In genomic region chr6:127034760-127035159, GRCm38 (mm10) we compare ENCODE assay signal across 7 mouse cellular contexts. TPM values are rescaled to one million over a fixed set of nuclear protein-coding genes. Genes with fewer than 3 reads are reported as not detected.
DNase-seq lines count a peak whose midpoint lies in the region; ATAC-seq and TF ChIP-seq lines count a peak whose summit lies in the region.

No protein-coding gene starts in this region.

- peak; percentile 39 for DNase-seq in 3T3-L1 (ENCODE audit: low read depth, low spot score)
- DNase-seq in A20 (ENCODE audit: low read depth, low spot score) = peak; percentile 71
- DNase-seq in hindbrain, embryonic 11.5 days (ENCODE audit: low spot score) = peak; percentile 64
- DNase-seq in lung, postnatal 0 days (ENCODE audit: low spot score) = peak; percentile 80
- no peak for DNase-seq in spleen, adult 18-20 months

- H3K27ac ChIP-seq in cortical plate, adult 2 months (ENCODE audit: insufficient read depth, low read length) = no peak overlapping the region
- H3K27ac ChIP-seq in hindbrain, embryonic 11.5 days (ENCODE audit: low read depth, low read length) = no peak overlapping the region
- H3K27ac ChIP-seq in lung, postnatal 0 days (ENCODE audit: low read length) = no peak overlapping the region
- H3K27ac ChIP-seq in stomach, embryonic 16.5 days (ENCODE audit: low read length) = no peak overlapping the region

- ATAC-seq in hindbrain, embryonic 11.5 days (ENCODE audit: low FRiP score) = no peak
- peak; percentile 68 for ATAC-seq in lung, postnatal 0 days
- peak; percentile 60; the same call in 1 of the 2 replicates for ATAC-seq in stomach, embryonic 16.5 days (ENCODE audit: insufficient read depth, low FRiP score)

- no peak for TF ChIP-seq POLR2A in cortical plate, adult 2 months (IDR thresholded peaks at IDR 0.05; ENCODE audit: extremely low read depth, insufficient read depth, low read length)

- no peaks in the 10 kb centered on the region for H3K36me3 ChIP-seq in hindbrain, embryonic 11.5 days (ENCODE audit: control insufficient read depth, insufficient read depth, low read length)
- no peaks in the 10 kb centered on the region for H3K36me3 ChIP-seq in lung, postnatal 0 days (ENCODE audit: insufficient read depth, low read length)
- no peaks in the 10 kb centered on the region for H3K36me3 ChIP-seq in stomach, embryonic 16.5 days (ENCODE audit: control insufficient read depth, insufficient read depth, low read length)

- 45% methylated on average over 10 of the region's 10 CpGs for WGBS in hindbrain, embryonic 11.5 days
- 17% methylated on average over 10 of the region's 10 CpGs for WGBS in lung, postnatal 0 days
- WGBS in stomach, embryonic 16.5 days = 12% methylated on average over 10 of the region's 10 CpGs

- TF ChIP-seq EP300 in lung, postnatal 0 days (IDR thresholded peaks at IDR 0.05) = no peak

- H3K9ac ChIP-seq in hindbrain, embryonic 11.5 days (ENCODE audit: low read depth, low read length) = peak overlapping the region; percentile 20; the same call in 1 of the 2 replicates
- H3K9ac ChIP-seq in lung, postnatal 0 days (replicated peaks; ENCODE audit: low read depth) = no peak overlapping the region
- H3K9ac ChIP-seq in stomach, embryonic 16.5 days (ENCODE audit: low read length) = peak overlapping the region; percentile 60

- TF ChIP-seq CTCF in cortical plate, adult 2 months (IDR thresholded peaks at IDR 0.05; ENCODE audit: extremely low read depth, insufficient read depth, low read length) = peak; percentile 52
- peak; percentile 83 for TF ChIP-seq CTCF in lung, postnatal 0 days (IDR thresholded peaks at IDR 0.05)

- no peaks in the 10 kb centered on the region for H3K9me3 ChIP-seq in hindbrain, embryonic 11.5 days (ENCODE audit: control insufficient read depth, low read length)
- H3K9me3 ChIP-seq in lung, postnatal 0 days (ENCODE audit: low read length) = no peaks in the 10 kb centered on the region
- H3K9me3 ChIP-seq in stomach, embryonic 16.5 days (replicated peaks; ENCODE audit: control insufficient read depth, low read length) = no peaks in the 10 kb centered on the region

- H3K4me2 ChIP-seq in hindbrain, embryonic 11.5 days (replicated peaks; ENCODE audit: low read depth, low read length) = no peak overlapping the region
- H3K4me2 ChIP-seq in lung, postnatal 0 days (replicated peaks; ENCODE audit: low read depth, low read length) = peak overlapping the region; percentile 44
- peak overlapping the region; percentile 57 for H3K4me2 ChIP-seq in stomach, embryonic 16.5 days (ENCODE audit: low read depth, low read length)

- no peaks in the 10 kb centered on the region for H3K27me3 ChIP-seq in hindbrain, embryonic 11.5 days (ENCODE audit: control insufficient read depth, insufficient read depth, low read length)
- no peaks in the 10 kb centered on the region for H3K27me3 ChIP-seq in lung, postnatal 0 days (replicated peaks; ENCODE audit: insufficient read depth, low read length)
- H3K27me3 ChIP-seq in stomach, embryonic 16.5 days (ENCODE audit: control insufficient read depth, insufficient read depth, low read length) = no peaks in the 10 kb centered on the region; the same call in 1 of the 2 replicates

- no peaks in the 10 kb centered on the region for H3K4me1 ChIP-seq in cortical plate, adult 2 months (ENCODE audit: control insufficient read depth, insufficient read depth, low read length)
- no peaks in the 10 kb centered on the region for H3K4me1 ChIP-seq in hindbrain, embryonic 11.5 days (replicated peaks; ENCODE audit: control insufficient read depth, insufficient read depth, low read length)
- no peaks in the 10 kb centered on the region for H3K4me1 ChIP-seq in lung, postnatal 0 days (ENCODE audit: insufficient read depth, low read depth, low read length)
- H3K4me1 ChIP-seq in stomach, embryonic 16.5 days (ENCODE audit: control insufficient read depth, insufficient read depth, low read length) = peaks cover 5% of the 10 kb centered on the region; the same call in 1 of the 2 replicates

- H3K4me3 ChIP-seq in cortical plate, adult 2 months (ENCODE audit: insufficient read depth, low read length) = no peak overlapping the region
- H3K4me3 ChIP-seq in hindbrain, embryonic 11.5 days (ENCODE audit: low read depth, low read length) = no peak overlapping the region
- H3K4me3 ChIP-seq in lung, postnatal 0 days (ENCODE audit: low read depth, low read length) = peak overlapping the region; percentile 25
- H3K4me3 ChIP-seq in stomach, embryonic 16.5 days (replicated peaks; ENCODE audit: low read length) = peak overlapping the region; percentile 48

RNA-seq across cellular contexts. Expression of gene Fgf6, which starts 19.4 kb away (rescaled TPM):
- polyA plus RNA-seq in cortical plate, adult 2 months (2012; rRNA removed) = not detected in 2 replicates
- polyA plus RNA-seq in hindbrain, embryonic 11.5 days (2014; fragmentation: Nextera tagmentation; extraction: Ambion mirVana) = 0.04 and 0.14 TPM in 2 replicates
- not detected in 2 replicates for polyA plus RNA-seq in lung, postnatal 0 days (2015; fragmentation: Nextera tagmentation; extraction: Ambion mirVana)
- polyA plus RNA-seq in stomach, embryonic 16.5 days (2015; fragmentation: Nextera tagmentation; extraction: Ambion mirVana) = 0.22 TPM in 1 of 2 replicates, not detected in the other

RNA-seq across cellular contexts. Expression of gene Fgf23, which starts 37.9 kb away (rescaled TPM):
- 0.69 and 1.1 TPM in 2 replicates for polyA plus RNA-seq in cortical plate, adult 2 months (2012; rRNA removed)
- 0.08 TPM in 1 of 2 replicates, not detected in the other for polyA plus RNA-seq in hindbrain, embryonic 11.5 days (2014; fragmentation: Nextera tagmentation; extraction: Ambion mirVana)
- not detected in 2 replicates for polyA plus RNA-seq in lung, postnatal 0 days (2015; fragmentation: Nextera tagmentation; extraction: Ambion mirVana)
- not detected in 2 replicates for polyA plus RNA-seq in stomach, embryonic 16.5 days (2015; fragmentation: Nextera tagmentation; extraction: Ambion mirVana)

Comparison
In these comparisons a context has a peak if more than half of its experiments do, and no peak if none do; other contexts are left out.
1. DNase-seq: peak in 3T3-L1 (single experiment), A20 (single experiment), hindbrain, embryonic 11.5 days (single experiment) and lung, postnatal 0 days (single experiment); none in spleen, adult 18-20 months (0 of 2).
2. H3K4me3 ChIP-seq: peak in lung, postnatal 0 days (single experiment) and stomach, embryonic 16.5 days (single experiment); none in cortical plate, adult 2 months (single experiment) and hindbrain, embryonic 11.5 days (single experiment).